Mouse (Mus musculus) midbrain, embryonic 16.5 days (tissue): ENCODE measurements around the gene Nedd8. TPM values are rescaled to one million over a fixed set of nuclear protein-coding genes. Genes with fewer than 3 reads are reported as not detected.

Source experiments
- ATAC-seq: fragments of 200-750 bp; cut with Nextera tagmentation; 2 replicates; pipeline ENCODE4 v1.8.0; 2017; ENCODE audit warnings: moderate TSS enrichment
- H3K27ac ChIP-seq: fragments of 300-500 bp; sonication (generic); 2 replicates; pipeline ENCODE4 v1.5.1; 2014; ENCODE audit warnings: mild to moderate bottlenecking, low read length, mixed read lengths
- H3K27me3 ChIP-seq: fragments of 300-500 bp; sonication (generic); 2 replicates; pipeline ENCODE4 v1.6.1; 2014; ENCODE audit warnings: low read depth, low read length, mixed read lengths; ENCODE audit not compliant: control insufficient read depth, insufficient read depth
- H3K36me3 ChIP-seq: fragments of 300-500 bp; sonication (generic); 2 replicates; pipeline ENCODE4 v1.6.1; 2014; ENCODE audit warnings: mild to moderate bottlenecking, low read length, moderate library complexity, mixed read lengths; ENCODE audit not compliant: control insufficient read depth, insufficient read depth
- H3K4me1 ChIP-seq: fragments of 300-500 bp; sonication (generic); 2 replicates; pipeline ENCODE4 v1.6.1; 2014; ENCODE audit warnings: mild to moderate bottlenecking, low read length, mixed read lengths; ENCODE audit not compliant: control insufficient read depth, insufficient read depth
- H3K4me2 ChIP-seq: fragments of 300-500 bp; sonication (generic); 2 replicates; pipeline ENCODE4 v1.6.1; 2014; ENCODE audit warnings: mild to moderate bottlenecking, low read length, mixed read lengths
- H3K4me3 ChIP-seq: fragments of 300-500 bp; sonication (generic); 2 replicates; pipeline ENCODE4 v1.5.1; 2014; ENCODE audit warnings: low read depth, mild to moderate bottlenecking, low read length, moderate library complexity, mixed read lengths
- H3K9ac ChIP-seq: fragments of 300-500 bp; sonication (generic); 2 replicates; pipeline ENCODE4 v1.6.1; 2014; ENCODE audit warnings: low read depth, low read length, mixed read lengths
- H3K9me3 ChIP-seq: fragments of 300-500 bp; sonication (generic); replicated peaks from 2 replicates; pipeline ENCODE4 v1.6.1; 2014; ENCODE audit warnings: mild to moderate bottlenecking, low read length, mixed read lengths; ENCODE audit not compliant: control insufficient read depth, poor library complexity, severe bottlenecking
- WGBS: fragments of 180-500 bp; shearing (Covaris S2); extraction: QIAGEN DNeasy Blood & Tissue Kit; methylation state at CpG from one replicate; pipeline ENCODE4 v1.1.7; 2014; 5-methylcytosine and 5-hydroxymethylcytosine counted together
- polyA plus RNA-seq: library from polyadenylated mRNA; unstranded; fragments of >200 nt; fragmentation: Nextera tagmentation; extraction: Ambion mirVana; gene quantifications from 2 replicates; pipeline ENCODE4 v1.2.1, GENCODE M21; 2015

The Nedd8 gene
- polyA plus RNA-seq, 1 experiment from 2014 or later, result 551 TPM

GRCm38 (mm10) chr14:55651528-55651927, 20.4 kb downstream of the Nedd8 start:
- Histone ChIP-seq H3K27me3 (no peaks in the 10 kb centered on the region), H3K9ac (no peak overlapping the region), H3K4me2 (no peak overlapping the region), H3K9me3 (no peaks in the 10 kb centered on the region), H3K4me3 (no peak overlapping the region), H3K4me1 (no peaks in the 10 kb centered on the region), H3K36me3 (no peaks in the 10 kb centered on the region), H3K27ac (no peak overlapping the region)
- WGBS, result 89% methylated on average over 7 of the region's 7 CpGs
- no peak for ATAC-seq

GRCm38 (mm10) chr14:55649884-55650283, 22.0 kb downstream of the Nedd8 start, which contains the start of gene Tssk4:
Tssk4 (plus strand) TSS chr14:55650184.
- no peaks in the 10 kb centered on the region for H3K36me3 ChIP-seq
- H3K4me1 ChIP-seq, result peaks cover 1% of the 10 kb centered on the region; the same call in 1 of the 2 replicates
- no peak within 1 kb of the TSS for H3K27ac ChIP-seq
- no peaks in the 10 kb centered on the region for H3K9me3 ChIP-seq
- ATAC-seq, result no peak
- 96% methylated on average over 2 of the region's 2 CpGs for WGBS
- H3K4me3 ChIP-seq, result no peak within 1 kb of the TSS
- H3K27me3 ChIP-seq, result no peaks in the 10 kb centered on the region
- no peak within 1 kb of the TSS for H3K4me2 ChIP-seq
- H3K9ac ChIP-seq, result no peak within 1 kb of the TSS

GRCm38 (mm10) chr14:55644261-55644888, 27.5 kb downstream of the Nedd8 start:
- peak overlapping the region; percentile 68 for H3K4me3 ChIP-seq
- peak overlapping the region; percentile 92 for H3K4me2 ChIP-seq
- H3K9me3 ChIP-seq, result no peaks in the 10 kb centered on the region
- 33% methylated on average over 17 of the region's 17 CpGs for WGBS
- no peak for ATAC-seq
- no peak overlapping the region for H3K27ac ChIP-seq
- peaks cover 8% of the 10 kb centered on the region for H3K36me3 ChIP-seq
- peaks cover 16% of the 10 kb centered on the region for H3K4me1 ChIP-seq
- H3K27me3 ChIP-seq, result no peaks in the 10 kb centered on the region
- H3K9ac ChIP-seq, result peak overlapping the region; percentile 92

- Histone ChIP-seq H3K27ac (peak within 1 kb of the TSS; percentile 96), H3K9me3 (no peaks in the 10 kb centered on the region), H3K4me3 (peak within 1 kb of the TSS; percentile 68), H3K4me1 (peaks cover 16% of the 10 kb centered on the region), H3K4me2 (peak within 1 kb of the TSS; percentile 92), H3K9ac (peak within 1 kb of the TSS; percentile 92), H3K36me3 (peaks cover 8% of the 10 kb centered on the region), H3K27me3 (no peaks in the 10 kb centered on the region)
- under 1% methylated on average over 76 of the region's 89 CpGs for WGBS
- peak; percentile 91 for ATAC-seq
Measured at GRCm38 (mm10) chr14:55643060-55643907, 28.6 kb downstream of the Nedd8 start, which contains the start of gene Tm9sf1. Tm9sf1 (minus strand) TSS chr14:55643806.

- Histone ChIP-seq H3K9me3 (no peaks in the 10 kb centered on the region), H3K36me3 (peaks cover 8% of the 10 kb centered on the region), H3K4me2 (peak overlapping the region; percentile 92), H3K4me3 (peak overlapping the region; percentile 68), H3K4me1 (peaks cover 16% of the 10 kb centered on the region), H3K27ac (peak overlapping the region; percentile 96), H3K9ac (peak overlapping the region; percentile 92), H3K27me3 (no peaks in the 10 kb centered on the region)
- 24% methylated on average over 8 of the region's 8 CpGs for WGBS
- ATAC-seq, result peak; percentile 58
Measured at GRCm38 (mm10) chr14:55642679-55643059, 29.3 kb downstream of the Nedd8 start.

GRCm38 (mm10) chr14:55641291-55641690, 30.6 kb downstream of the Nedd8 start:
- 98% methylated on average over 13 of the region's 13 CpGs for WGBS

GRCm38 (mm10) chr14:55640816-55641215, 31.1 kb downstream of the Nedd8 start:
- no peak overlapping the region for H3K4me3 ChIP-seq
- no peak overlapping the region for H3K27ac ChIP-seq
- peaks cover 8% of the 10 kb centered on the region for H3K36me3 ChIP-seq
- no peak for ATAC-seq
- H3K4me2 ChIP-seq, result no peak overlapping the region
- H3K4me1 ChIP-seq, result peaks cover 20% of the 10 kb centered on the region
- no peaks in the 10 kb centered on the region for H3K9me3 ChIP-seq
- 98% methylated on average over 14 of the region's 14 CpGs for WGBS
- no peaks in the 10 kb centered on the region for H3K27me3 ChIP-seq
- no peak overlapping the region for H3K9ac ChIP-seq

More at GRCm38 (mm10) chr14:55641291-55641690, 30.6 kb downstream of the Nedd8 start:
- H3K9me3 ChIP-seq, result no peaks in the 10 kb centered on the region
- H3K4me1 ChIP-seq, result peaks cover 16% of the 10 kb centered on the region
- no peak overlapping the region for H3K4me2 ChIP-seq
- no peaks in the 10 kb centered on the region for H3K27me3 ChIP-seq
- no peak overlapping the region for H3K27ac ChIP-seq
- no peak overlapping the region for H3K9ac ChIP-seq
- no peak for ATAC-seq
- peaks cover 8% of the 10 kb centered on the region for H3K36me3 ChIP-seq
- no peak overlapping the region for H3K4me3 ChIP-seq

- no peak within 1 kb of the TSS for H3K4me3 ChIP-seq
- no peaks in the 10 kb centered on the region for H3K9me3 ChIP-seq
- H3K27ac ChIP-seq, result no peak within 1 kb of the TSS
- H3K36me3 ChIP-seq, result peaks cover 17% of the 10 kb centered on the region
- H3K9ac ChIP-seq, result no peak within 1 kb of the TSS
- H3K27me3 ChIP-seq, result no peaks in the 10 kb centered on the region
- H3K4me2 ChIP-seq, result no peak within 1 kb of the TSS
- peaks cover 19% of the 10 kb centered on the region for H3K4me1 ChIP-seq
- WGBS, result 96% methylated on average over 9 of the region's 9 CpGs
- no peak for ATAC-seq
Measured at GRCm38 (mm10) chr14:55637795-55638194, 34.1 kb downstream of the Nedd8 start, which contains the start of gene Gm49378. Gm49378 (minus strand) TSS chr14:55637895.
